Mouse (Mus musculus) neutrophil, adult 59 days (primary cell): ENCODE results near the gene Rbmxl1. TPM values are rescaled to one million over a fixed set of nuclear protein-coding genes. Genes with fewer than 3 reads are reported as not detected.

Source experiments
- total RNA-seq, 2 experiments: library from RNA; stranded (reverse); gene quantifications; 1 replicate in 1 of 2; 2 replicates in 1 of 2; pipeline ENCODE4 v1.2.4; 2023

Rbmxl1 gene
- 10 to 100 TPM; 39.7 to 41.6 TPM for total RNA-seq

GRCm38 (mm10) chr8:78508719-78509272, at the start of gene Rbmxl1:
TSS of gene Rbmxl1 (minus strand) at chr8:78508898.

GRCm38 (mm10) chr8:78509273-78510031, 754 bp upstream of the Rbmxl1 start, which contains the start of gene Slc10a7:
TSS of gene Slc10a7 (plus strand) at chr8:78509346.

Other genes starting within 250 kb of the Rbmxl1 start
- not detected for gene Pou4f2, start 72.3 kb downstream of the Rbmxl1 start, total RNA-seq
- 10 to 100 TPM; 17.9 to 18.3 TPM for gene Slc10a7, start 448 bp upstream of the Rbmxl1 start, total RNA-seq